Mouse (Mus musculus) myocyte (in vitro differentiated cells): ENCODE measurements around the gene Camk2n2. TPM values are rescaled to one million over a fixed set of nuclear protein-coding genes. Genes with fewer than 3 reads are reported as not detected.
A peak's percentile ranks its signal among the peaks of the same experiment; 100 is the strongest.

Source experiments
- H3K27me3 ChIP-seq: one replicate; pipeline ENCODE4 v1.6.1; 2011; ENCODE audit not compliant: control insufficient read depth, insufficient read depth, insufficient read length
- H3K36me3 ChIP-seq: one replicate; pipeline ENCODE4 v1.6.1; 2011; ENCODE audit not compliant: control insufficient read depth, insufficient read depth
- H3K4me2 ChIP-seq: one replicate; pipeline ENCODE4 v1.6.1; 2011; ENCODE audit warnings: low read depth, control low read depth
- H3K4me3 ChIP-seq: one replicate; pipeline ENCODE4 v1.5.1; 2011; ENCODE audit warnings: mild to moderate bottlenecking, control low read depth, moderate library complexity
- H3K79me2 ChIP-seq: one replicate; pipeline ENCODE4 v1.6.1; 2011; ENCODE audit not compliant: control insufficient read depth, insufficient read depth
- H3ac ChIP-seq: one replicate; pipeline ENCODE4 v1.6.1; 2011; ENCODE audit not compliant: control insufficient read depth, insufficient read length
- CEBPB ChIP-seq: IDR thresholded peaks from 2 replicates; pipeline ENCODE4 v1.6.1; 2011; ENCODE audit warnings: mild to moderate bottlenecking, moderate library complexity; ENCODE audit not compliant: poor library complexity, insufficient read depth, severe bottlenecking
- E2F4 ChIP-seq: IDR thresholded peaks from one replicate; pipeline ENCODE4 v1.6.1; 2011; ENCODE audit warnings: mild to moderate bottlenecking, control low read depth, moderate library complexity; ENCODE audit not compliant: insufficient read depth
- MAX ChIP-seq: IDR thresholded peaks from one replicate; pipeline ENCODE4 v1.6.1; 2011; ENCODE audit warnings: low read depth, mild to moderate bottlenecking, control low read depth
- MYOD1 ChIP-seq, 3 experiments: IDR thresholded peaks; one replicate each; pipeline ENCODE4 v1.6.1; 2011; ENCODE audit warnings: control low read depth in 2 of 3, low read depth in 2 of 3, mild to moderate bottlenecking in 2 of 3, moderate library complexity in 1 of 3; ENCODE audit not compliant: insufficient read length in 2 of 3, control insufficient read depth in 1 of 3
- MYOG ChIP-seq, 3 experiments: IDR thresholded peaks; one replicate each; pipeline ENCODE4 v1.6.1; 2011; ENCODE audit warnings: control low read depth in 2 of 3, low read depth in 2 of 3, mild to moderate bottlenecking in 2 of 3; ENCODE audit not compliant: insufficient read length in 2 of 3, control insufficient read depth in 1 of 3, insufficient read depth in 1 of 3
- POLR2A ChIP-seq: IDR thresholded peaks from one replicate; pipeline ENCODE4 v1.6.1; 2011; ENCODE audit warnings: low read depth, mild to moderate bottlenecking, control low read depth, moderate library complexity; ENCODE audit not compliant: insufficient read length
- POLR2AphosphoS2 ChIP-seq: IDR thresholded peaks from one replicate; pipeline ENCODE4 v1.6.1; 2011; ENCODE audit warnings: low read depth, control low read depth; ENCODE audit not compliant: insufficient read length
- REST ChIP-seq: IDR thresholded peaks from one replicate; pipeline ENCODE4 v1.6.1; 2011; ENCODE audit warnings: mild to moderate bottlenecking, control low read depth, moderate library complexity; ENCODE audit not compliant: insufficient read depth, insufficient read length
- SRF ChIP-seq: IDR thresholded peaks from one replicate; pipeline ENCODE4 v1.6.1; 2011; ENCODE audit warnings: low read depth; ENCODE audit not compliant: control insufficient read depth, insufficient read length
- TCF12 ChIP-seq: IDR thresholded peaks from one replicate; pipeline ENCODE4 v1.6.1; 2011; ENCODE audit warnings: mild to moderate bottlenecking, control low read depth; ENCODE audit not compliant: poor library complexity, insufficient read depth, severe bottlenecking
- TCF3 ChIP-seq: IDR thresholded peaks from one replicate; pipeline ENCODE4 v1.6.1; 2011; ENCODE audit warnings: low read depth, control low read depth; ENCODE audit not compliant: insufficient read length
- USF1 ChIP-seq: IDR thresholded peaks from one replicate; pipeline ENCODE4 v1.6.1; 2011; ENCODE audit warnings: low read depth, mild to moderate bottlenecking, control low read depth, moderate library complexity
- polyA plus RNA-seq: library from polyadenylated mRNA; unstranded; fragments of >200 nt; fragmentation: generic; extraction: Trizol; gene quantifications from one replicate; pipeline ENCODE4 v1.2.1, GENCODE M21; 2012; ENCODE audit warnings: missing spikeins

The Camk2n2 gene
- polyA plus RNA-seq, 1 experiment, result 9.4 TPM

DNA sequence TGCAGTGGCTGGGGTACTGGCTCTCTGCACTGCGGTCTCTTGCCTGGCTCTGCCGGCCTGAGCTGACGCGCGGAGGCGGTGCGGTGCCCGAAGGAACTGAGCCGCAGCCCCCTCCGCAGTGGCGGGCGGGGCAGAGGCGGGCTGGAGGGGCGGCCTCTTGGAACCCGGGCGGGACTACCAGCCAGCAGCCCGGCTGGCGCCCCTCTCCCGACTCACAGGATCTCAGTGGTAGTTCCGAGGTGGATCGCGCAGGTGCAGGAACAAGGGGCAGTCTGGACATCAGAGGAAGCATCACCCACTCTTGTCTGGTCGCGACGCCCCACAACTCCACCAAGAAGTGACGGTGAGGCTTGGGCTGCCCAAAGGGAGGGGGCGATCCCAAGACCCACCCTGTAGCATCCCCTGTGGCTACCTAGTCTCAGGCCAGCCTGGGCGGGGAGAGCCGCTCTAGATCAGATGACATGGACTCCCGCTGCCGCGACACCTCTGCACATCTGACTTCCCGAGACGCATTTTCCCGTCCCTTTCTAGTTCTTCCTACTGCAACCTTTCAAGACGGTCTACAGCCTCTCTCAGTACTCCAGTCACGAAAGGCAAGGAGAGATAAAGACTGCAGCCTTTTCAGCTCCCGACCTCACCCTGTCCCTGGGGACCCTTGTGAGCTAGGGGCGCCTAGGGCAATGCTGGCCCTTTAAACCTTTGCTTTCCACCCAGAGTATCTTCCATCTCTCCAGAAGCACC, 31.0 kb downstream of the Camk2n2 start:
- TF ChIP-seq MYOG (IDR thresholded peaks at IDR 0.05; ENCODE audit: control insufficient read depth in 1 of 3, insufficient read depth in 1 of 3, insufficient read length in 2 of 3, low read depth in 2 of 3), result no peak
- no peak for TF ChIP-seq TCF12
- TF ChIP-seq REST, result no peak
- no peak for TF ChIP-seq USF1
- TF ChIP-seq POLR2A, result no peak
- no peak for TF ChIP-seq E2F4
- TF ChIP-seq SRF, result no peak
- no peak for TF ChIP-seq MYOD1 (IDR thresholded peaks at IDR 0.05; ENCODE audit: control insufficient read depth in 1 of 3, insufficient read length in 2 of 3, low read depth in 2 of 3)
- no peak for TF ChIP-seq POLR2AphosphoS2
- no peak for TF ChIP-seq MAX
- TF ChIP-seq CEBPB, result no peak
- TF ChIP-seq TCF3, result no peak
- Histone ChIP-seq H3K27me3 (peaks cover 43% of the 10 kb centered on the region), H3K79me2 (no peaks in the 10 kb centered on the region), H3K36me3 (no peaks in the 10 kb centered on the region), H3K4me2 (peak overlapping the region; percentile 56), H3K4me3 (no peak overlapping the region), H3ac (no peak overlapping the region)

DNA sequence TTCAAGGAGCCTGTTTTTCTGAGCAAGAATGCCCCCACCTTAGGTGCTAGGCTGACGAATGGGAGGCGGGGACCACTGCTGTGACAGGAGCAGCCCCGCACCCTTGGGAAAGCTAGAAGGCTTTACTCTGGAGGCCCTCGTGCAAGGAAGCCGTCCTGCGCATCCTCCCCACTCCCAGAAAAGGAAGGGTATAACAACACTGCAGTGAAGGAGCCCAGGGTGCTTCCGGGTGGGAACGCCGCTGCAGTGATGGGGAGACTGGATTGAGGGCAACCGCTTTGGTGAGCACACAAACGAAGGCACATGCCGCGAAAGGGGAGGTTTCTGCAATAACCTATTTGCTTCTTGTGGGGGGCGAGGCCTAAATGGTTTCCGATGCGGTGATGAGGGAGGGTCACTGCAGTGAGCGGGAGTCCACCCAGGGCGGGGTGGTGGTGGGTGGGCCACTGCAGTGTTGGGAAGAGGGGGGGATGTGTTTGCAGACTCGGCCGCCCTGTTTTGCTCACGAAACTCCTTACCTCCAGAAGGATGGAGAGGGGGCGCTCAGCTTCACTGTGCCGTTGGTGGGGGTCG, 31.6 kb downstream of the Camk2n2 start, which contains the start of gene Vwa5b2:
Gene Vwa5b2, plus strand, starts transcription at position 106 of the 573 bp plus-strand sequence.
- Histone ChIP-seq H3K4me3 (no peak within 1 kb of the TSS), H3K27me3 (peaks cover 40% of the 10 kb centered on the region), H3K36me3 (no peaks in the 10 kb centered on the region), H3ac (no peak within 1 kb of the TSS), H3K79me2 (no peaks in the 10 kb centered on the region), H3K4me2 (peak within 1 kb of the TSS; percentile 56)
- no peak for TF ChIP-seq REST
- no peak for TF ChIP-seq MYOD1 (IDR thresholded peaks at IDR 0.05; ENCODE audit: control insufficient read depth in 1 of 3, insufficient read length in 2 of 3, low read depth in 2 of 3)
- TF ChIP-seq E2F4, result no peak
- no peak for TF ChIP-seq TCF12
- TF ChIP-seq USF1, result no peak
- TF ChIP-seq POLR2A, result no peak
- no peak for TF ChIP-seq CEBPB
- no peak for TF ChIP-seq TCF3
- TF ChIP-seq POLR2AphosphoS2, result no peak
- no peak for TF ChIP-seq MYOG (IDR thresholded peaks at IDR 0.05; ENCODE audit: control insufficient read depth in 1 of 3, insufficient read depth in 1 of 3, insufficient read length in 2 of 3, low read depth in 2 of 3)
- no peak for TF ChIP-seq SRF
- TF ChIP-seq MAX, result no peak

Other genes with a start within 250 kb of the Camk2n2 start
- gene Abcc5, start 194.9 kb downstream of the Camk2n2 start, polyA plus RNA-seq, result 23.1 TPM
- 94.7 TPM for gene Eif2b5, start 122.5 kb downstream of the Camk2n2 start, polyA plus RNA-seq
- 32.9 TPM for gene Dvl3, start 104.3 kb downstream of the Camk2n2 start, polyA plus RNA-seq
- gene Ap2m1, start 85.8 kb downstream of the Camk2n2 start, polyA plus RNA-seq, result 446 TPM
- 50.2 TPM for gene Abcf3, start 72.7 kb downstream of the Camk2n2 start, polyA plus RNA-seq
- gene Vwa5b2, start 31.8 kb downstream of the Camk2n2 start, polyA plus RNA-seq, result 0.04 TPM
- 19.1 TPM for gene Eef1akmt4, start 9.7 kb downstream of the Camk2n2 start, polyA plus RNA-seq
- gene Gm49333, start 9.7 kb downstream of the Camk2n2 start, polyA plus RNA-seq, result 0.04 TPM
- 36.8 TPM for gene Alg3, start 9.6 kb downstream of the Camk2n2 start, polyA plus RNA-seq
- gene Ece2, start 8.5 kb upstream of the Camk2n2 start, polyA plus RNA-seq, result 2.6 TPM
- 285 TPM for gene Psmd2, start 30.4 kb upstream of the Camk2n2 start, polyA plus RNA-seq
- 232 TPM for gene Eif4g1, start 47.0 kb upstream of the Camk2n2 start, polyA plus RNA-seq
- gene Fam131a, start 72.0 kb upstream of the Camk2n2 start, polyA plus RNA-seq, result 0.62 TPM
- gene Polr2h, start 96.4 kb upstream of the Camk2n2 start, polyA plus RNA-seq, result 60.5 TPM
- 4.4 TPM for gene Clcn2, start 96.5 kb upstream of the Camk2n2 start, polyA plus RNA-seq
- 14.0 TPM for gene Chrd, start 111.8 kb upstream of the Camk2n2 start, polyA plus RNA-seq
- gene Thpo, start 113.2 kb upstream of the Camk2n2 start, polyA plus RNA-seq, result 1.4 TPM